Mouse (Mus musculus) frontal cortex, postnatal 14 days (tissue): ENCODE results near the gene Efl1.
"Not testable (repeated sequence)": the region's sequence is repeated elsewhere in the genome, so short reads cannot be mapped to it uniquely, and the experiment has no call there.

Experiments used
- DNase-seq, 2 experiments: peaks; one replicate each; pipeline ENCODE4 v3.0.0; 2022; ENCODE audit warnings: low spot score in 2 of 2

Gene Efl1

DNA sequence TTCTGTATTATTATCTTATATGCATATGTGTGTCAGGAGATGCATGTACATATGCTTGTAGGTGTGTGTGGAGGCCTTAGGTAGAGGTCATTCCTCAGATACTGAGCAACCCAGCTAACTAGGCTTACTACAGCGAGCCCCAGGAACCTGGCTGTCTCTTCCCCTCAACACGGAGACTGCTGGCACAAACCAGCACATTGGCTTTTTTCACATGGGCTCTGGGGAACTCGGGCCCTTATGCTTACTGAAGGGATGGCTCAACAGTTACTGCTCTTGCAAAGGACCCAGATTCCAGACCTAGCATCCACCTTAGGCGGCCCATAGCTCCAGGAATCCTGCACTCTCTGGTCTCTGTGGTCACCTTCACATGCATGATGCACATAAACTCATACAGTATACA lies 110.7 kb downstream of the Efl1 start:
- DNase-seq = no peak

DNA sequence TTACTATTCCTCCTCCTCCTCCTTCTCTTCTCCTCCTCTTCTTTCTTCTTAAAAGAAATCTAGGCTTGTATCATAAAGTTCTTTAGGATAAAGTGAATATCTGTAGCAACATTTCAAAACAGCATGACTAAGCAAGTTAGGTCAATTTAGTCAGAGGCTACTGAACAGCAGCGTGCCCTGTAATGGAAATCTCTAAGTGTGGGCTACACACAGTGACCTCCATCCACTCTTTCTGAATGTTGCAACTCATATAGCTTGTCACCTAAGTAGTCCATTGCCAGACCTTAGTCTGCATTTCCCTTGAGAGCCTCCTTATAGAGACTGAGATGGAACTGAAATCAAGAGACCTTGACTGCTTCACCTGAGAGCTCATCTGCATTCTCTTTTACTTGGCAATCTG lies 116.5 kb downstream of the Efl1 start:
- no peak for DNase-seq

DNA sequence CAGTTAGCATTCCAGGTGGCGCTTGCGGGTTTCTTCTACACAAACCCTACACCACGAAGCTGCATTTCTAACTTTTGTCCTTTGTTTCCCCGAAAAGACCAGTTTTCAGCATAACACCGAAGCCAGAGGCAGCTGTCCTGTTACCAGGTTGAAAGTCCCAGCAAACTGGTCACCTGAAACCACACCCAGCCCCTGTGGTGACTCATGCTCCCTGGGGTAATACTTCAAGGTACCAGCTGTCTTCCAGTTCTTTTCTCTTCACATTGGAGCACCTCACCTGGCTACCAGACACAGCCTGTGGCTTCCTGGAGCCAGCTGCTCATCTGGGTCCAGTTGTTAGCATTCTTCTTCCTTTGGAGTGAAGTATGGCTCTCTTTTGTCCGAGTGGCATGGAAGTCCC lies 118.2 kb downstream of the Efl1 start:
- DNase-seq = no peak

DNA sequence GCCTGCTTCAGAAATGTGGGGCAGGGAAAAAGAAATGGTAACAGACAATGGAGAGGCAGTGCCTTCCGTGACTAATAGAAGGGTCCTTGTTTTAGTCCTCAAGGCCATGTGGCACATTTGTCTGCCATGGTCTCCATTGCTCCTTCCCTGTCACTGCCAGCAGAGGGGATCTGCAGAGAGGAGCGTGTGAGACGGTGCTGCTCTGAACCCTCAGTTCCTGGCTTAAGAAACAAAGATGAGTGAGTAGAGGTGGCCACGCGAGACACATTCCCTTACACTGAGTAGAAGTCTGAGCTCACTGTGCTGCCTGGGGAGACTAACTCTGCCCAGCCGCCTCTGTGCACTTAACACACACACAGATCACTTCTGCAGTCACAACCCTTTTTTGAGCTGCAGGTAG lies 121.8 kb downstream of the Efl1 start:
- no peak for DNase-seq

DNA sequence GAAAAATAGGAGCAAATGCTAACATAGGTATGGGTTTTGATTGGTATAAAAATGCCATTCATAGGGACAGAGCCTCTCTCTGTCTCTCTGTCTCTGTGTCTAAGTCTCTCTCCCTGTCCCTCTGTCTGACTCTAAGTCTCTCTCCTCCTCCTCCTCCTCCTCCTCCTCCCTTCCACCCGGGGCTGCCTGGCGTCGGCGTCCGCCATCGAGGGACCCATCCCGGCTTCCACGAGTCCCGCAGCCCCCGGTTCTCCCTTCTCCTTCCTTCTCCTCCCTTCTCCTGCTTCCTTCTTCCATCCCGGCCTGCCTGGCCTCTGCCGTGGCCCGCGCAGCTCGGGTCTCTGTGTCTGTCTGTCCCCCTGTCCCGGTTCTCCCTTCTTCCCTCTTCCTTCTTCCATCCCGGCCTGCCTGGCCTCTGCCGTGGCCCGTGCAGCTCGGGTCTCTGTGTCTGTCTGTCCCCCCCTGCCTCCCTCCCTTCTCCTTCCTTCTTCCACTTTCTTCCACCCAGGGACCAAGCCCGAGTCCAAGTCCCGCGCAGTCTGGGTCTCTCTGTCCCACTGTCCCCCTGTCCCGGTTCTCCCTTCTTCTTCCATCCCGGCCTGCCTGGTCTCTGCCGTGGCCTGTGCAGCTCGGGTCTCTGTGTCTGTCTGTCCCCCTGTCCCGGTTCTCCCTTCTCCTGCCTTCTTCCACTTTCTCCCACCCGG lies 122.7 kb downstream of the Efl1 start:
- not testable (repeated sequence) for DNase-seq

DNA sequence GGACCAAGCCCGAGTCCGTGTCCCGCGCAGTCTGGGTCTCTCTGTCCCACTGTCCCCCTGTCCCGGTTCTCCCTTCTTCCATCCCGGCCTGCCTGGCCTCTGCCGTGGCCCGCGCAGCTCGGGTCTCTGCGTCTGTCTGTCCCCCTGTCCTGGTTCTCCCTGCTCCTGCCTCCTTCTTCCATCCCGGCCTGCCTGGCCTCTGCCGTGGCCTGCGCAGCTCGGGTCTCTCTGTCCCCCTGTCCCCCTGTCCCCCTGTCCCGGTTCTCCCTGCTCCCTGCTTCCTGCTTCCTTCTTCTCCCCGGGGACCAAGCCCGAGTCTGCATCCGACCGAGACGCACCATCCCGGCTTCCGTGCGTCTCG lies 123.2 kb downstream of the Efl1 start:
- not testable (repeated sequence) for DNase-seq

DNA sequence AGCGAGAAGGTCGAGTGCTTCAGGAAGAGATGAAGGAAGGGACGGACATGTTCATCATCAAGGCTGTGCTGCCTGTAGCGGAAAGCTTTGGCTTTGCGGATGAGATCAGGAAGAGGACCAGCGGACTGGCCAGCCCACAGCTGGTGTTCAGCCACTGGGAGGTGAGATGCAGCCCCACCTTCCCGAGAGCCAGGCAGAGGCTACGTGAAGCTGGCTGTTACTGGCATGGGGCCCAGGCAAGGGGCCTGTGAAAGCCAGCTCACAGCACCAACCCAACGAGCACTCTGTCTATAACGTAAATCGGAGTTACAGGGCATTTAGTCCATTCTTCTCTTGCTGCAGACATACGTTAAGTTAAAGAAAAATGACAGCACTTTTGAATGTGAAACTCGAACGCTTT lies 124.1 kb downstream of the Efl1 start:
- no peak for DNase-seq

DNA sequence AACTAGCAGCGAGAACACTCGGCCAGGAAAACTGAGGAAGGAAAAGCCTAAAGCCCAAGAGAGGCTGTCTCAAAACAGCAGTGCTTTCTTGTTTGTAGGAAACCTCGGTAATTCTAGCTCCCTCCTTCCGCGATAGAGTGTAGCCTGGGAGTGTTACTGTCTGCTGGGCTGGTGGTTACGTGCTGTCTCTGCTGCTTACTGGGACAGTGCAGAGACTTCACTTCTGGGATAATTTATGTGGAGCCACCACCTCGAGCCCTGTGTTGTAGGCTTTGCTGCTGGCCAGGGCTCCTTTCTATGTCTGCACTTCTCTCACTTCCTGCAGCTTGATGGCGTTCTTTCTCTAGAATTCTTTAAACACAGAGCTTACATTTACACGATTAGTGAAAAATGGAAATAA lies 124.7 kb downstream of the Efl1 start:
- DNase-seq = no peak

DNA sequence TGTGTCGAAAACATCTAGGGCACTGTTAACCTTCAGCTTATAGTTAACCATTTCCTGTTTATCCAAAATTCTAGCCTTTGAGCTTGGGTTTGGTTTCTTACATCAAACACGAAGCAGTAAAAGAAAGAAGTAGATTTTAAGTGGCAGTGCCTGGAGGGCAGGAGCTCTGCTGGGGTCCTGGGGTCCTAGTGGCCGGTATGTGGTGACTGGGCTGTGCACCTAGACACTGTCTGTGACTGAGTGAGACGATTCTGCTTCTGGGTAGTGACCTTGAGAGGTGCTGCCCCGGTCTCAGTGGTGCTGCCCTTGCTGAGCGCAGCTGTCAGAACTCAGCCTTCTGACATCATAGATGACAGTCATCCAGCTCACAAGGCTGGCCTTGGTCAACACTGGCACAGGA lies 125.5 kb downstream of the Efl1 start:
- DNase-seq = no peak

DNA sequence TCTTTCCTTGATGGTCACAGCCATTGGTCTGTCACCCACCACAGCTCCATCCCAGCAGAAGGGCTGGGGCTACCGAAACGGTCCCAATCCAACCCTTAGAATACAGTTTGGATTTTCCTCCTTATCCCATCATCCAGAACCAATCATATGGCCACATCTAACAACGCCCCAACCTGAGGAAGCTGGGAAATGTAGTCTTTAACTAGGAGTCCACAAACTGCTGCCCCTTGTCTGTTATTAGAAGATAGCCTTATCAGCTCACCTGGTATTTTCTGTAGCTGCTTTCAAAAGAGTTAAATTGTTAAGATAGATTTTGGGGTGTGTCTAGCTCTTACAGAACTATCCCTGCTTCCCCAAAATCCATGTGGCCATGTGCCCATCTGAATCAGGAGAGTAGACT lies 126.7 kb downstream of the Efl1 start:
- DNase-seq = no peak

DNA sequence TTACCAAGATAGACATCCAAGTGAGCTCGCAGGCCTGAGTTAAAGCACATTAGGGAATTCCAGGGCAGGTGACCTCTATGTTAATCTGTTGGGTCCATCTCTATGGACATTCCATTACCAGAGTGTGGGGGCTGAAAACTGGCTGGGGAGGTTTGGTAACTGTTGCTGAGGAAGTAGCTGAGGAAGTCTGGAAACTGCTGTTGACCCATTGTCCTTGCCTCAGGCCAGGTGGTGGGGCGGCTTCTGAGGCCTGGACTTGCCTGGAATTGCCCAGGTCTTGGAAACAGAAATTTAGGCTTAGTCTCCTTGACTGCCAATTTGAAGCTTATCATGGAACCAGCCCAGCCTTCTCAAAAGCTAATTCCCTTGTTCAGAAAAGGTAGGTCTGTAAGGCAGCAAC lies 134.7 kb downstream of the Efl1 start:
- no peak for DNase-seq

DNA sequence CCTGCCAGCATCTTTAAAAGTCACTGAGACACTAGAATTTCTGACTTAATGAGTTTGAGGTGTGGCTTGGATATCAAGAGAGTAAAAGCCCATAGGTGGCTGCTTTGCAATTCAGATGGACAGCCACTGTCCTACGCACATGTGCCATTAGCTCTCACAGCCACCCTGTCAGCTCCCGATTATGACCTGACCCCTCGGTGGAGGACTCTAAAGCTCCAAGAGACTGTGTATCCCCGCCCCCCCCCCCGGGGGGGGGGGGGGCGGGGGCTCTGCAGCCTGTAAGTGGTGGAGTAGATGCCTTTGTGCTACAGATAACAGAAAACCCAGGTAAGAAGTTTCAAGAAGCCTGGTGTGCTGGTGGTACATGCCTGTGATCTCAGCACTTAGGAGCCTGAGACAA lies 135.3 kb downstream of the Efl1 start:
- DNase-seq = no peak

DNA sequence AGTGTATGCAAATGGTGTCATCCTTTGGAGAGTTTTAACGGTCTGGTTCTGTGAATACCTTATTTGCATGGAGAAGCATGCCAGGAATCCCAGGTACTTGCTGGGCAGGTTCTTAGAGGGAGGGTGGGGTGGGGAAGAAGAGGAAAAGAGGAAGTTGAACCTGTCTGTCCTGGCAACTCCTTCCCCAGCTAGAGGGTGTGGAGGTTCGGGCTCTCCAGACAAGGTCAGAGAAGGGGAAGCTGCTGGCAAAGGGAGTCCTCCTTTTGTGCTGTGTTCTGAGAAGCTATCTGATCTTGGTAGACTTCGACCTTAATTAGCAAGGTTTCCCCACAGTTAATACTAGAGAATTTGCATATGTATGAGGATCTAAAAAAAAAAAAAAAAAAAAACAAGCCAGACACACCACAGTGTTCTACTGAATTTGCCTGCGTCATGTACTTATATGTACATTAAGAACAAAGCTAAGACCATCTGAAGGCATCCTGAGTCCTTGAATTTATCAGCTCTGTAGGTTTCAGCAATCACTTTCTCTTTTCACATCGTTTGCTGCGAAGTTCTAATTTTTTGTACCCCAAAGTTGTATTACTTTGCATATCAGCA lies 137.0 kb downstream of the Efl1 start:
- DNase-seq = no peak

DNA sequence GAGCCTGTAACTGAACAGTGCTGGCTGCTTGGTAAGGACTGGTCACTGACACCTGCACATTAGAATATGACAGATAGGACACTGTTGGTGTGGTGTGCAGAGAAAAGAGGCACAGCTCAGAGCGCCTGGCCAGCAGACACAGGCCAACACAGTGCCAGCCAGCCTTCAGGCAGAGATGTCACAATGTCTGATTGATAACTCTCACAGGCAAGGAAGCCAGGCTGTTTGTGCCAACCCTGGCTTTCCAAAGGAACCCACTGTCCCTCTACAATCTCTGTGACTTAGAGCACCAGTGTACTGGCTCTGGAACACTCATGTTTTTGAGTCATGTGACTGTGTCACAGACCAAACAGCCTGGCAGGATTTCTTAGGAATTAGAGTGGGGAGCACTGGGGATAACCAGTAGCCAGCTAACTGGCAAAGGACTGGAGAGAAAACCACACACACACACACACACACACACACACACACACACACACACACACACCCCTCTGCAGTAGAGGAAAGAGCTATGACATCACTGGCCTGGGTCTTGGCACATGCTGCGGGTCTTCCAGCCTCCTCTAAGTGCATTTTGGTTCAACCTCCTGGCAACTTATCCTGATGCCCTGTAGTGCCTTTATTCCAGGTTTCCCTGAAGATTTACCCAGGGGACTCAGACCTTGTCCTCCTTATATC lies 137.7 kb downstream of the Efl1 start:
- DNase-seq = peak in 1 of 2 experiments; percentile 20

DNA sequence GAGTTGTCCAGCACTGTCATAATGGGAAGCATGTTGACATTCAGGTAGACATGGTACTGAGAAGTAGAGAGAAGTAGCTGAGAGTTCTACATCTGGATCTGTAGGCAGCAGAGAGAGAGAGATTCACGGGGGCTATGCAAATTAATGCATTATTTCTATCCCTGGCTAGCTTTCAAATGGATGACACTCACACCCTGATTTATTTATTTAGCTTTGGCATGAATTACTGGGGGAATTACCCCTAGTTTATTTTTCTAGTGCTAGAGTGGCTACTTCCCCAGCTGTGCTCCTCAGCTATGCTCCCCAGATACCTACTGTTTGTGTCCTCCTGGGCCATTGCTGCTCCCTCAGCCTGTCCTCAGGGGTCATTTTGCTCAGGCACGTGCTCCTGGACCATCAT lies 144.2 kb downstream of the Efl1 start:
- DNase-seq = no peak

DNA sequence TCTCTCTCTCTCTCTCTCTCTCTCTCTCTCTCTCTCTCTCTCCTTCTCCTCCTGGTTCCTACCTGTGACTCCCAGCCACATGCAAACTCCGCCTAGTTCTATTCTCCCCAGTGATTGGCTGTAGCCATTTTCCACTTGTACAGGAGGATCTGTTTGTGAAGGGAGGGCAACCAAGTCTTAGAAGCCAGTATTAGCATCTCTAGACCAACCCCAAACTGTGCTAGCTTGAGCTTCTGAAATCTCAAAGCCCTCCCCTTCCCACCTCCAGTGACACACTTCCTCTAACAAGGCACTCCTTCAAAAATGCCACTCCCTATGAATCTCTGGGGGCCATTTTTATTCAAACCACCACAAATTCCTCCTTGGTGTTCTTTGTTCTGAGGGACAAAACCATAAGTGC lies 144.7 kb downstream of the Efl1 start:
- DNase-seq = no peak

DNA sequence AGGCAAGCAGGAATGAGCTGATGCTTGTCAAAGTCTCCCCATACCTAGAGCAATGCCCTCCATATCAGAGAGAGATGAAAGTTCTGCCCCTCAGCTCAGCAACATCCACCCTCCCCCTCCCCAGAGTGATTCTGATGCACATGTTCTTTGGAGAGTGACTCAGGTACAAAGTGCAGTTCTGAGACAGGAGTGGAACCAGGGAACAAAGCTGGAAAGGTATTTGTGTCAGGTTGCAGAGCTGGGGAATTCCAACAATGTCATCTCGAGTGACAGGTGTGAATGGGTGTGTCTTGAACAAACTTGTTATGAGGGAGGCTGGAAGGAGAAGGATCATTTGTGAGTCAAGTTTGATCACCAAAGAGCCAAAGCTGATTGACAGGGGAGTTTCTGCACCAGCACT lies 146.1 kb downstream of the Efl1 start:
- DNase-seq = no peak

DNA sequence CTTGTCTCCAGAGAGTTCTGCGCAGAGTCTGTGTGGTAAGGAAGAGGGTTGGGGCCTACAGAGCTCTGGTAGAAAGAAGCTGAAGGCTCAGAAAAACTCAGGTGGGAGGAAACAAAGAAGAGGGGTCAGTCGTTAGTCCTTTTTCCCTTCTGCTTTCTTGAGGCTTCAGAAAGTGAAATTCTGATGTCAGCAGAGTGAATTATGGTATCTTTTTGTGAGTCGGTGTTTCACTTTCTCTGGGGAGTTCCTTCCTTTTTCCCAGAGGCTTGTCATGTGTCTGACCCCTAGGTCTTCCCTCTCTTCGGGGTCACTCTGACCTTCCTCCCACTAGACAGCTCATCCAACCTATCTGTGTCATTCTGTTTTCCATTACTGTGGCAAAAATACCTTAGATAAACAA lies 153.8 kb downstream of the Efl1 start:
- no peak for DNase-seq

DNA sequence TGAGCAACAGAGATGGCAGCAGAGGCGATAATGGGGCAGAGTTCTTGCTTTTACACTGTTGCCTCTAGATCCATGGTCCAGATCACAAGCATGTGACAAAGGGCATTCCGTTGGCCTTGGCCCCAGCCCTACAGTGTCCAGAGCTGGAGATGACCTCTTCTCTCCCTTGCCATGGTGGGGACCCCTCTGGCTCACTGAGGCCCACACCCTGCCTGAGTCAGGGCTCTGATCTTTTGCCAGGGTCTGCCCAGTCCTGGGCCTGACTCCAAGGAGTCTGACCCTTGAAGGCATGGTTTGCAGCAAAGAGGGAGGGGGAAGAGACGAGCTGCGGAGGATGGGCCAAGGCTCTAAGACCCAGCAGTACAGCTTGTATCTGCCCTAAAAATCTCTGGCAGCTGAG lies 159.8 kb downstream of the Efl1 start:
- no peak for DNase-seq

DNA sequence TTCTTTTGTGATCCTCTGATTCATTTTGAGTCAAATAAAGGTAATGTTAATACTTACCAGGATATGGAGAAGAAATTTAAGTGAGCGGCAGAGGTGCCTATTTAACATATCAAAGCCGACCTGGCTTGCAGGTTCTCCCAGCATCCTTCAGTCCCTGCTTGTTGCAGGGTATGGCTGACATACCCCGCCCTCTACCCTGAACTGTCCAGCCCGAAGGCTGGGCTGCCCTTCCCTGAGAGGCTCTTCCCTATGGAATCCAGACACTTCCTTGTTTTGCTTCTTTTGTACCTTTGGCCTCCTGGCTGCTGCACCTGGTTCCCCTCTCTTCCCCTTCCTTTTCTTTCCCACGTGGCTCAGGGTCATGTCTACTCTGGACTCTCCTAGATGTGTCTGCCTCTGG lies 160.7 kb downstream of the Efl1 start:
- no peak for DNase-seq

DNA sequence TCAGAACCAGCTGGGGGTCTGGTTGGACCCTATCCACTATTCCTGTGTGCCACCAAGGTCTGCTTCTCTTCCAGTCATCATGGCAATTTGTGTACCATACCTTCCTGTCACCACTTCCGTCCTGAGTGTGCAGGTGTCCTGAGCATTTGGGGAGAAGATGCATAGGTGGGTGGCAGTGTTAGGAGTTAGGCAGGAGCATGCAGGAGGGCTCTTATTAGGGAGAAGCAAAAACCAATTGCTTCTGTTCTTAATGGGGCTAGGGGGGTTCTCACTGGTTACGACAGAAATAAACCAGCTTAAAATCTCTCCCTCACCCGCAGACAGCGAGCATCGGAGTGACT lies 162.4 kb downstream of the Efl1 start:
- no peak for DNase-seq

DNA sequence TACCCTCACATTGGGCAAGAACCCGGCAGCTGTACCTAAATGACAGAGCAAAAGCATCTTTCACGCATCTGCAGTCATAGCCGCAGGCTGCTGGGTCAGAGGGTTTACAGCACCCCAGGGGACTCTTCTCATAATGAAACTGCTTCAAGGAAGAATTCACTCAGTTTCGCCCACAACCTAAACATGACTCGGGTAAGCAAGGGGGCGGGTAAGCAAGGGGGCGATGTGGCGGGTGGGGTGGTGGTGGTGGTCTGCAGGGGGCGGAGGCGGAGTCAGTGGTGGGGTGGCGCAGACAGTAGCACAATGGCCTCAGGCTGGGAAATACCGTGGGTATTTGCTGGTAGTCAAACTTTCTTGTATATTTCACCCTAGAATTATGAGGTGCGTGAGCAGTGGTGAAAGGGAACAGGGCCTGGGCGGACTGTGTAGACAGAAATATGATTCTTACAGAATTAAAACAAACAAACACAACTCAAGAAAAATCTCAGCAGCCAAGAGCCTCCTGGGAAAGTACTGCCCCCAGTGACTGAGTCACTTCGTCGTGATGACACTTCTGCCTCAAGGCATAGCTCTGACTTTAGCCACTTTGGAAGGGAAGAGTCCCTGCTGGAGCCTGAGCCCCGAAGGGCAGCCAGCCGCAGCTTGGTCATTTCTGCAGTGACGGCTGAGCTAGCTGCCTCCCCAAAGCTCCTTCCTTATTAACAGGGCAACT lies 162.9 kb downstream of the Efl1 start:
- DNase-seq = no peak
